Comparison of ENCODE assay signal across 16 mouse cellular contexts in genomic region chr9:71079201-71079600, GRCm38 (mm10).
DNase-seq lines count a peak whose midpoint lies in the region; ATAC-seq and TF ChIP-seq lines count a peak whose summit lies in the region.
"Had no signal": no experiment of that assay in that cellular context is flagged by ENCODE, and none has a peak within 500 bp of the region (broad histone marks: within the 10 kb centered on the region; RNA-seq: fewer than 3 reads in every experiment).

No protein-coding gene starts in this region.

- peaks cover 6% of the 10 kb centered on the region for H3K4me1 ChIP-seq in heart, embryonic 15.5 days (replicated peaks)
- H3K4me1 ChIP-seq in lung, postnatal 0 days (ENCODE audit: insufficient read depth, low read depth, low read length): no peaks in the 10 kb centered on the region
- H3K4me1 ChIP-seq in stomach, postnatal 0 days (replicated peaks; ENCODE audit: control insufficient read depth, insufficient read depth): no peaks in the 10 kb centered on the region
- H3K4me1 ChIP-seq: forebrain, embryonic 12.5 days; midbrain, embryonic 15.5 days had no signal

- WGBS in heart, embryonic 15.5 days: 39% methylated on average over 7 of the region's 7 CpGs
- WGBS in lung, postnatal 0 days: 48% methylated on average over 7 of the region's 7 CpGs
- WGBS in stomach, postnatal 0 days: 47% methylated on average over 7 of the region's 7 CpGs

- H3K27ac ChIP-seq in heart, embryonic 15.5 days: peak overlapping the region; percentile 22; the same call in 1 of the 2 replicates
- no peak overlapping the region for H3K27ac ChIP-seq in lung, postnatal 0 days (ENCODE audit: low read length)
- H3K27ac ChIP-seq in stomach, postnatal 0 days (replicated peaks): no peak overlapping the region
- H3K27ac ChIP-seq: forebrain, embryonic 12.5 days; hindbrain, embryonic 14.5 days; limb, embryonic 15.5 days; midbrain, embryonic 15.5 days had no signal

- DNase-seq in adrenal gland, postnatal 14 days: peak; percentile 8
- DNase-seq in adrenal gland, postnatal 36 days: no peak
- DNase-seq in heart, adult 8-10 months (ENCODE audit: low spot score): no peak
- DNase-seq in lung, postnatal 0 days (ENCODE audit: low spot score): no peak
- no peak for DNase-seq in lung, postnatal 4 days
- no peak for DNase-seq in stomach, postnatal 0 days (ENCODE audit: low spot score)
- DNase-seq in layer of hippocampus, adult 8-10 months (ENCODE audit: low spot score in 2 of 2): no peak
- DNase-seq: cerebellum, adult 11 months; lung, adult 18-20 months had no signal

- H3K4me3 ChIP-seq in heart, embryonic 15.5 days: no peak overlapping the region
- H3K4me3 ChIP-seq in lung, postnatal 0 days (ENCODE audit: low read depth, low read length): no peak overlapping the region
- H3K4me3 ChIP-seq in stomach, postnatal 0 days (ENCODE audit: low read depth, low read length): no peak overlapping the region
- H3K4me3 ChIP-seq: forebrain, embryonic 12.5 days; limb, embryonic 15.5 days; midbrain, embryonic 15.5 days had no signal

- no peak overlapping the region for H3K9ac ChIP-seq in heart, embryonic 15.5 days
- no peak overlapping the region for H3K9ac ChIP-seq in lung, postnatal 0 days (replicated peaks; ENCODE audit: low read depth)
- H3K9ac ChIP-seq in stomach, postnatal 0 days (ENCODE audit: low read length): no peak overlapping the region
- H3K9ac ChIP-seq: forebrain, embryonic 12.5 days; hindbrain, embryonic 14.5 days; limb, embryonic 15.5 days; midbrain, embryonic 15.5 days had no signal

- no peaks in the 10 kb centered on the region for H3K9me3 ChIP-seq in heart, embryonic 15.5 days (replicated peaks)
- H3K9me3 ChIP-seq in lung, postnatal 0 days (ENCODE audit: low read length): no peaks in the 10 kb centered on the region
- no peaks in the 10 kb centered on the region for H3K9me3 ChIP-seq in stomach, postnatal 0 days (ENCODE audit: control insufficient read depth, low read length)
- H3K9me3 ChIP-seq: forebrain, embryonic 12.5 days; limb, embryonic 15.5 days; midbrain, embryonic 15.5 days had no signal

- H3K27me3 ChIP-seq in heart, embryonic 15.5 days: no peaks in the 10 kb centered on the region
- H3K27me3 ChIP-seq in lung, postnatal 0 days (replicated peaks; ENCODE audit: insufficient read depth, low read length): no peaks in the 10 kb centered on the region
- no peaks in the 10 kb centered on the region for H3K27me3 ChIP-seq in stomach, postnatal 0 days (ENCODE audit: control insufficient read depth, insufficient read depth, low read length)
- H3K27me3 ChIP-seq: forebrain, embryonic 12.5 days; limb, embryonic 15.5 days; midbrain, embryonic 15.5 days had no signal

- H3K36me3 ChIP-seq in heart, embryonic 15.5 days: no peaks in the 10 kb centered on the region
- H3K36me3 ChIP-seq in lung, postnatal 0 days (ENCODE audit: insufficient read depth, low read length): no peaks in the 10 kb centered on the region
- no peaks in the 10 kb centered on the region for H3K36me3 ChIP-seq in stomach, postnatal 0 days (ENCODE audit: control insufficient read depth, insufficient read depth, low read length)
- H3K36me3 ChIP-seq: forebrain, embryonic 12.5 days; limb, embryonic 15.5 days; midbrain, embryonic 15.5 days had no signal

- TF ChIP-seq CTCF in lung, postnatal 0 days (IDR thresholded peaks at IDR 0.05): peak; percentile 23; the same call in 1 of the 2 replicates
- TF ChIP-seq CTCF in stomach, postnatal 0 days (IDR thresholded peaks at IDR 0.05; ENCODE audit: low read depth): peak; percentile 47

- no peak overlapping the region for H3K4me2 ChIP-seq in heart, embryonic 15.5 days
- H3K4me2 ChIP-seq in lung, postnatal 0 days (replicated peaks; ENCODE audit: low read depth, low read length): no peak overlapping the region
- H3K4me2 ChIP-seq in stomach, postnatal 0 days (replicated peaks; ENCODE audit: low read depth): no peak overlapping the region
- H3K4me2 ChIP-seq: forebrain, embryonic 12.5 days; hindbrain, embryonic 14.5 days; limb, embryonic 15.5 days; midbrain, embryonic 15.5 days had no signal

- no peak for TF ChIP-seq EP300 in lung, postnatal 0 days (IDR thresholded peaks at IDR 0.05)
- TF ChIP-seq EP300 in stomach, postnatal 0 days (optimal IDR thresholded peaks at IDR 0.05): no peak

- ATAC-seq in heart, embryonic 15.5 days (replicated peaks; ENCODE audit: insufficient number of reproducible peaks, insufficient read depth, low FRiP score, low read depth): no peak
- ATAC-seq in lung, postnatal 0 days: no peak
- ATAC-seq in stomach, postnatal 0 days (ENCODE audit: low FRiP score, low TSS enrichment): no peak
- ATAC-seq: CD4-positive, CD25-positive, alpha-beta regulatory T cell, adult 4 months; intestine, embryonic 16.5 days; midbrain, embryonic 15.5 days had no signal
